Mouse (Mus musculus) intestine, embryonic 16.5 days (tissue): ENCODE measurements at regions not wholly inside any gene's neighbourhood (a gene's known extent, or its start where the extent isn't known, plus 50 kb on each side); places are given as distances from the start of the nearest gene placed in this dataset.
A peak's percentile ranks its signal among the peaks of the same experiment; 100 is the strongest.
"Not testable (repeated sequence)": the region's sequence is repeated elsewhere in the genome, so short reads cannot be mapped to it uniquely, and the experiment has no call there.

Experiments
- ATAC-seq: fragments of 200-750 bp; cut with Nextera tagmentation; 2 replicates; pipeline ENCODE4 v1.8.0; 2017; ENCODE audit warnings: moderate TSS enrichment, moderate library complexity
- H3K27ac ChIP-seq: fragments of 300-500 bp; sonication (generic); 2 replicates; pipeline ENCODE4 v1.5.1; 2014; ENCODE audit warnings: mild to moderate bottlenecking, low read length
- H3K27me3 ChIP-seq: fragments of 300-500 bp; sonication (generic); replicated peaks from 2 replicates; pipeline ENCODE4 v1.6.1; 2014; ENCODE audit warnings: low read length, control low read depth, mixed read lengths; ENCODE audit not compliant: control insufficient read depth, insufficient read depth
- H3K36me3 ChIP-seq: fragments of 300-500 bp; sonication (generic); 2 replicates; pipeline ENCODE4 v1.6.1; 2014; ENCODE audit warnings: low read length, control low read depth; ENCODE audit not compliant: control insufficient read depth, insufficient read depth
- H3K4me1 ChIP-seq: fragments of 300-500 bp; sonication (generic); 2 replicates; pipeline ENCODE4 v1.6.1; 2014; ENCODE audit warnings: low read length, control low read depth, mixed read lengths; ENCODE audit not compliant: control insufficient read depth, insufficient read depth
- H3K4me2 ChIP-seq: fragments of 300-500 bp; sonication (generic); 2 replicates; pipeline ENCODE4 v1.6.1; 2014; ENCODE audit warnings: low read depth, low read length, control low read depth
- H3K4me3 ChIP-seq: fragments of 300-500 bp; sonication (generic); 2 replicates; pipeline ENCODE4 v1.5.1; 2014; ENCODE audit warnings: mild to moderate bottlenecking, low read length
- H3K9ac ChIP-seq: fragments of 300-500 bp; sonication (generic); 2 replicates; pipeline ENCODE4 v1.6.1; 2014; ENCODE audit warnings: low read depth, low read length
- H3K9me3 ChIP-seq: fragments of 300-500 bp; sonication (generic); 2 replicates; pipeline ENCODE4 v1.6.1; 2016; ENCODE audit warnings: low read length, control low read depth; ENCODE audit not compliant: control insufficient read depth
- WGBS: fragments of 180-500 bp; shearing (Covaris S2); extraction: QIAGEN DNeasy Blood & Tissue Kit; methylation state at CpG from one replicate; pipeline ENCODE4 v1.1.7; 2014; 5-methylcytosine and 5-hydroxymethylcytosine counted together

DNA sequence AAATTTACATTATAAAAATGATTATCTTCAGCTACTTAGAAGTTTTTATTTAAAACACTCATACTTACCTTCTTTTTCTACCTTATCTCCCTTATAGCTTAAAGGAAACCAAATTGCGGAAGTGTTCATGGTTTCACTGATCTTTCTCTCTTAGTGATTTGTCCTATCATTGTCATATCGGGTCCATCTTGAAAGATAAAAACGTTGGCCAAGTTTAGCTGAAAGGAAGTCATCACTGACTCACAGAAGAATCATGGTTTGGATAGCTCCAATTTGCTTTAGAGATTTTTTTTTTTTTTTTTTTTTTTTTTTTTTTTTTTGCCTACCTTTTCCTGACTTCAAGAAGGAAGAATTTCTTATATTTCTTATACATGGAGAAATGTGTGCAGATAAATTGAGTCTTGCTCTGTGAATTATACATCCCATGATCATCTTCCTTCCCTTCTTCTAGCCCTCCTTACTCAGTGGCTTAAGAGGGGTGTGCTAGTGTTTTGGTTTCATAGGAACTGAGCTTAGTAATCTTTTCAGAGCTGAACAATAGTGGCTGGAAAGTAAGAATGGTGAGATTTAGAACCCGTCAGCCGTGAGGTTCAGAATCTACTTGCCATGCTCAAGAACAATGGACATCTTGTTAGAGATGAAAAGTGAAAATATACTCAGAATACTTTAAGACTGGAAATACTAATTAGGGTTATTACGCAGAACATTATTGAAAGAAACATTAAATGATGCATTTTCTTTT lies 76.6 kb downstream of the Gm13691 start:
- Histone ChIP-seq H3K9ac (no peak overlapping the region), H3K4me2 (no peak overlapping the region), H3K4me3 (no peak overlapping the region), H3K27ac (no peak overlapping the region), H3K36me3 (no peaks in the 10 kb centered on the region), H3K4me1 (no peaks in the 10 kb centered on the region), H3K9me3 (no peaks in the 10 kb centered on the region), H3K27me3 (no peaks in the 10 kb centered on the region)
- 82% methylated on average over 6 of the region's 6 CpGs for WGBS
- no peak for ATAC-seq

DNA sequence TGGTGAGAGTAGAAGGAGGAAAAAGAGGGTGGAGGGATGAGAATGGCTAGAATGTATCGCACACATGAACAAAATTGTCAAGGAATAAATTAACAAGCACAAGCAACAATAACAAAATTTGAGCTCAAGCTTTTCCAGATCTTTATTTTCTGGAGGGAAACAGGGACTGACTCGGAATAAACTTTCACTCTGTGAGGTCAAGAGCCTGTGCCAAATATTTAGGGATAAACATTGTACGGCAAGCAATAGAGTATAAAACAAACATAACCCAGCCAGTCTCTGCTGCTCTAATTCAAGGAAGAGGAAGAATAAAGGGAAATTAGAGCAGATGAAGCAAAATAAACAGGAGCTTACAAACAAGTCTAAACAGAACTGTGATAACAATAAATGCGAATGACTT lies 78.3 kb downstream of the Gm13691 start:
- no peak for ATAC-seq
- no peaks in the 10 kb centered on the region for H3K9me3 ChIP-seq
- no peaks in the 10 kb centered on the region for H3K27me3 ChIP-seq
- 64% methylated on average over 4 of the region's 4 CpGs for WGBS
- H3K4me3 ChIP-seq: no peak overlapping the region
- H3K36me3 ChIP-seq: no peaks in the 10 kb centered on the region
- H3K4me2 ChIP-seq: no peak overlapping the region
- H3K9ac ChIP-seq: no peak overlapping the region
- H3K27ac ChIP-seq: no peak overlapping the region
- H3K4me1 ChIP-seq: no peaks in the 10 kb centered on the region

DNA sequence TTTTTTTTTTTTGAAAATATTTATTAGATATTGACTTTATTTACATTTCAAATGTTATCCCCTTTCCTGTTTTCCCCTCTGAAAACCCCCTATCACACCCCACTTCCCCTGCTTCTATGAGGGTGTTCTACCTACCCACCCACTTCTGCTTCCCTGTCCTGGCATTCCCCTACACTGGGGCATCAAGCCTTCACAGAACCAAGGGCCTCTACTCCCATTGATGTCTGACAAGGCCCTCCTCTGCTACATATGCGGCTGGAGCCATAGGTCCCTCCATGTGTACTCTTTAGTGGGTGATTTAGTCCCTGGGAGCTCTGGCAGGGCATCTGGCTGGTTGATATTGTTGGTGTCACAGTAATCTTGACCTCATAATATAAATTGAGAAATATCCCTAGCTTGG lies 79.1 kb downstream of the Gm13691 start:
- ATAC-seq, H3K27me3 ChIP-seq, H3K4me2 ChIP-seq, H3K9ac ChIP-seq, H3K9me3 ChIP-seq, H3K4me3 ChIP-seq, H3K36me3 ChIP-seq, H3K27ac ChIP-seq, H3K4me1 ChIP-seq: not testable (repeated sequence)
- 72% methylated on average over 1 of the region's 1 CpGs for WGBS

DNA sequence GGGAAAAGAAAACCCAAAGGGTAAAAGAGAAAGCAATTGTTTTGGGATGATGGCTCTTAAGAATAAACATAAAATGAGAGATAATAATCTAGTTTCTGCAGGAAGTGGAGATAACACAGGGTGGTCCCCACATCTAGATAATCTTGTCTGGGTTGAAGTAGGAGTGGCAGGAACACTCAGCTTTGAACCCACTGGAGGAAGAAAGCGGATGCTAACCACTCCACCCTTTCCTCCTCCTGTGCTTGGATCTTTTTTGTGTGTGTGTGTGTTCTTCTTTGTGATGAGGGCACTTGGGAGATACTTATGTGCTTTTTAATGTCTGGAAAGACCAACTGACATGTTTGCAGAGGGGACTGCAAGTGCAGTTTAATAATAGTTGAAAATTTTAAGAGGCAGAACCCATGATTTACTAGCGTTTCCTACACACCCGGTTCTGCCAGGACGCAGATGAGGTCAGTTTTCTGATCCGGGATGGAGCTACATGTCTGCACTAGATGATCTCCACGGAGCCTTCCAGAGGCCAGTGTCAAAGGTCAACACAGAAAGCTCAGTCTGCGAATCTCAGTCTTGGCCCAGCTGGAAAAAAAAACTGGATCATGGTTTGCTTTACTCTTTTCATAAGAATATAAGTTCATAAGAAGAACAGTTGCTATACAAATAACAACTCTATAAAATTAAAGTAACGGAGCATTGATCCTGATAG lies 82.7 kb downstream of the Gm13691 start:
- Histone ChIP-seq H3K27ac (no peak overlapping the region), H3K36me3 (no peaks in the 10 kb centered on the region), H3K9me3 (no peaks in the 10 kb centered on the region), H3K4me2 (no peak overlapping the region), H3K4me1 (no peaks in the 10 kb centered on the region), H3K27me3 (no peaks in the 10 kb centered on the region), H3K9ac (no peak overlapping the region), H3K4me3 (no peak overlapping the region)
- 59% methylated on average over 8 of the region's 8 CpGs for WGBS
- no peak for ATAC-seq

DNA sequence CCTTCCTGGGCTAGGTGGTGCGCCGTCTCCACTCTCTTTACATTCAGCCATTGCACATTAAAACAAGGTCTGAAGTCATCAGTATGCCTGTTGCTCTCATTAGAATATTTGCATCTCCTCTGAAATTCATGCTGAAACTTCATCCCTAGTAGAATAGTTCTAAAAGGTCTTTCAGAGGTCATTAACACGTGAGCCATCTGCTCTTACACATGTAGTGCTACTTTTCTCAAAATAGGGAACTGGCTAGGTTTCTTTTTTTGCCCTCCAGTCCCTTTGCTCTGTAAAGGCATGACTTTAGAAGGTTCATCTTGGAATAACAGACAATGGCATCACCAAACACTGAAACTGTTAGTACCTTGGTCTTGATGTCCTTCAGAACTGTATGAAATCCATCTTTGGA lies 85.6 kb downstream of the Gm13691 start:
- Histone ChIP-seq H3K36me3 (no peaks in the 10 kb centered on the region), H3K4me3 (no peak overlapping the region), H3K27me3 (no peaks in the 10 kb centered on the region), H3K4me2 (no peak overlapping the region), H3K9ac (no peak overlapping the region), H3K4me1 (no peaks in the 10 kb centered on the region), H3K27ac (no peak overlapping the region), H3K9me3 (no peaks in the 10 kb centered on the region)
- 93% methylated on average over 3 of the region's 3 CpGs for WGBS
- no peak for ATAC-seq

DNA sequence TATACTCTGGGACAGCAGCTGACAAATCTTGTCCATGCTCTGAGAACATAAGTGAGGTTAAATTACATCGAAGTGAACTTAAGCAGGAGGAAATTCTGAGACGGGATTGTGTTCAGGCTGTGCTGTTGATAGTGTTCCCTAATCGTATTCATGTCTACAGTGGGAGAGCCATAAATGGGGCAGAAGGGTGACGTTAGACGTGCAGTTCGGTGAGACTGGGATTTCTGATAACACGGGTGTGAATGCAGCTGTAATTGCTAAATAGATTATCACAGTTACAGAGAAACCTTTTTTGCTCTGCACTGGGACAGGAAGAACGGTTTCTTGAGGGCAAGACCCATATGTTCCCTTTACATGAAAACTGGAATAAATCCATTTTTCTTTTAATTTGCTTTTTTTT lies 88.9 kb downstream of the Gm13691 start:
- no peaks in the 10 kb centered on the region for H3K27me3 ChIP-seq
- H3K9ac ChIP-seq: no peak overlapping the region
- H3K36me3 ChIP-seq: no peaks in the 10 kb centered on the region
- H3K4me2 ChIP-seq: no peak overlapping the region
- H3K27ac ChIP-seq: no peak overlapping the region
- no peaks in the 10 kb centered on the region for H3K9me3 ChIP-seq
- H3K4me1 ChIP-seq: no peaks in the 10 kb centered on the region
- no peak overlapping the region for H3K4me3 ChIP-seq
- ATAC-seq: peak; percentile 82
- WGBS: 35% methylated on average over 8 of the region's 8 CpGs

DNA sequence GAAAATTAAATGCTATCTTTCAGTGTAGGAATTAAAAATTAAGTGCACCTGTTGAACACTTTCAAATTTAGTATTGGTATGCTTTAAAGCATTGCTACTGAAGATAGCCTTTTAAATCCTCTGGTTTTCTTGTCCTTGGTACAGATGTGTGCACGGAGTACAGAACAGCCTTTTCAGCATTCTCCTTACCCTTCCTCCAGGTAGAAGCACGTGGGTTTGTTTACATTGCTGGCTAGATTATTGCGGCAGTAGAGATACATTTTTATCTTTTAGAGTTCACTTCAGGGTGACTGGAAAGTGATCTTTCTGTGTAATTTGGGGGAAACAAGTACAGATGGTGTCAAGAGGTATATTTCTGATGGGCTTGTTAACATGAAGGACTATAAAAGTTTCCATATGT lies 89.9 kb downstream of the Gm13691 start:
- H3K27me3 ChIP-seq: no peaks in the 10 kb centered on the region
- no peak overlapping the region for H3K9ac ChIP-seq
- no peaks in the 10 kb centered on the region for H3K9me3 ChIP-seq
- H3K27ac ChIP-seq: no peak overlapping the region
- ATAC-seq: 0 out of 2 replicates have a peak, but pooled peaks have one; percentile 50
- H3K4me3 ChIP-seq: no peak overlapping the region
- H3K4me2 ChIP-seq: no peak overlapping the region
- WGBS: 24% methylated on average over 3 of the region's 3 CpGs
- no peaks in the 10 kb centered on the region for H3K4me1 ChIP-seq
- no peaks in the 10 kb centered on the region for H3K36me3 ChIP-seq

DNA sequence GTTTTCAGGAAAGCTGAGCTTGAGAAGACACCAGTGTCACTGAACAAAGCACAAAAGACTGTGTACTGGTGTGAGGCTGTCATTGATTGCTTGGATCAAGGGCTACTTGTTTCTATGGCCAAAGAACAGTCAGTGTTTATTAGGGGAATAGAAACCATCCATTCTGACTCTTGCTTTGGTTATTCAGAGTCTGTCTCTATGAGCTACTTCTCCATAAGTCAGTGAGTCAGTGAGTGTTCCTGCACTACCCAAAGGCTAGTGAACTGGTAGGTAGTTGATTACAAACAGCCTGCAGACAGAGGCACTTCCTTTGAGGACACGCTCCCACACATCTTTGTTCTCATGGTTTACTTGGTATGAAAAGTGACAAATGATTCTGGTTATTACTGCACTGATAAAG lies 104.4 kb downstream of the Gm13691 start:
- ATAC-seq: no peak
- H3K9ac ChIP-seq: no peak overlapping the region

DNA sequence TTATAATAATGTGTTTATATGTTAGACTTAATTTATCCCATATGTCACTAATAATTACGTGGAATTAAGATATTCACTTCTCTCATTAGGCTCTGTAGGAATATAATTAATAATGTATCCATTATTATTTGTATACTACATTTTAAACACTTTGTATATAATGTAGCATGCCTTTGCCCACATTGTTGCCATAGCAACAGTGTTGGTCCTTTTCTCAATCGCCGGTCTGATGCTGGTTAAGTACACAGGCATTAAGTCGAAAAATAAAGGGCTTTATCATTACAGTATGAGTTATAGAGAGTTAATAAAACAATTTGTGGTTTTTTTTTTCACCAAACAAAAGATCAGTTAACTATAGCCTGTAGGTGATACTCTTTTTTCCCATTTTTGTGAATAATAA lies 108.4 kb downstream of the Gm13691 start:
- Histone ChIP-seq H3K36me3 (no peaks in the 10 kb centered on the region), H3K4me3 (no peak overlapping the region), H3K27ac (no peak overlapping the region), H3K9me3 (no peaks in the 10 kb centered on the region), H3K4me2 (no peak overlapping the region), H3K4me1 (no peaks in the 10 kb centered on the region), H3K9ac (no peak overlapping the region), H3K27me3 (no peaks in the 10 kb centered on the region)
- ATAC-seq: no peak
- 81% methylated on average over 4 of the region's 4 CpGs for WGBS

More for the DNA sequence above, 104.4 kb downstream of the Gm13691 start:
- H3K4me1 ChIP-seq: no peaks in the 10 kb centered on the region
- no peaks in the 10 kb centered on the region for H3K9me3 ChIP-seq
- no peak overlapping the region for H3K27ac ChIP-seq
- no peak overlapping the region for H3K4me3 ChIP-seq
- H3K36me3 ChIP-seq: no peaks in the 10 kb centered on the region
- H3K27me3 ChIP-seq: no peaks in the 10 kb centered on the region
- WGBS: 84% methylated on average over 1 of the region's 1 CpGs
- no peak overlapping the region for H3K4me2 ChIP-seq
